Mouse (Mus musculus) ovary, adult 10 weeks (tissue): ENCODE measurements around the gene 2310061I04Rik. TPM values are rescaled to one million over a fixed set of nuclear protein-coding genes. Genes with fewer than 3 reads are reported as not detected.

Experiments used
- polyA plus RNA-seq: library from polyadenylated mRNA; stranded (reverse); fragments of 350-450 nt; fragmentation: Illumina TruSeq; extraction: RNeasy Lipid Tissue Mini Kit (QIAGEN cat#74804); gene quantifications from one replicate; pipeline ENCODE4 v1.2.3, GENCODE M21; 2014

Gene 2310061I04Rik
- polyA plus RNA-seq, result 11.3 TPM

GRCm38 (mm10) chr17:35896781-35897643 lies at the start of gene 2310061I04Rik:
TSS of gene 2310061I04Rik (minus strand) at chr17:35897431.

GRCm38 (mm10) chr17:35916297-35917142 lies 19.3 kb upstream of the 2310061I04Rik start, which contains the start of the genes Mrps18b and Ppp1r10:
TSS of gene Mrps18b (minus strand) at chr17:35916389.
TSS of gene Ppp1r10 (plus strand) at chr17:35916434.

GRCm38 (mm10) chr17:35909919-35910369 lies 12.7 kb upstream of the 2310061I04Rik start, which contains the start of gene Atat1:
TSS of gene Atat1 (minus strand) at chr17:35910075.

GRCm38 (mm10) chr17:35879245-35880057 lies 17.8 kb downstream of the 2310061I04Rik start, which contains the start of gene Dhx16:
TSS of gene Dhx16 (plus strand) at chr17:35879819.

GRCm38 (mm10) chr17:35865481-35866280 lies 31.6 kb downstream of the 2310061I04Rik start, which contains the start of gene Ppp1r18:
TSS of gene Ppp1r18 (plus strand) at chr17:35865593.

GRCm38 (mm10) chr17:35861198-35861857 lies 35.9 kb downstream of the 2310061I04Rik start, which contains the start of gene Nrm:
TSS of gene Nrm (plus strand) at chr17:35861318.

Other genes starting within 250 kb of the 2310061I04Rik start
- gene Vars2, start 229.8 kb downstream of the 2310061I04Rik start, polyA plus RNA-seq, result 0.48 TPM
- gene Gtf2h4, start 223.7 kb downstream of the 2310061I04Rik start, polyA plus RNA-seq, result 2.4 TPM
- gene Ddr1, start 192.8 kb downstream of the 2310061I04Rik start, polyA plus RNA-seq, result 7.1 TPM
- gene Ier3, start 75.7 kb downstream of the 2310061I04Rik start, polyA plus RNA-seq, result 7.2 TPM
- gene Flot1, start 74.2 kb downstream of the 2310061I04Rik start, polyA plus RNA-seq, result 6.8 TPM
- gene Tubb5, start 59.1 kb downstream of the 2310061I04Rik start, polyA plus RNA-seq, result 165 TPM
- 27.0 TPM for gene Mdc1, start 55.9 kb downstream of the 2310061I04Rik start, polyA plus RNA-seq
- 4.5 TPM for gene Nrm, start 36.1 kb downstream of the 2310061I04Rik start, polyA plus RNA-seq
- 2.1 TPM for gene Ppp1r18, start 31.8 kb downstream of the 2310061I04Rik start, polyA plus RNA-seq
- 17.6 TPM for gene Dhx16, start 17.6 kb downstream of the 2310061I04Rik start, polyA plus RNA-seq
- gene Atat1, start 12.6 kb upstream of the 2310061I04Rik start, polyA plus RNA-seq, result 8.8 TPM
- gene Mrps18b, start 19.0 kb upstream of the 2310061I04Rik start, polyA plus RNA-seq, result 14.5 TPM
- 47.7 TPM for gene Ppp1r10, start 19.0 kb upstream of the 2310061I04Rik start, polyA plus RNA-seq
- gene Abcf1, start 72.3 kb upstream of the 2310061I04Rik start, polyA plus RNA-seq, result 63.5 TPM
- 1.6 TPM for gene Gnl1, start 82.4 kb upstream of the 2310061I04Rik start, polyA plus RNA-seq
- 4.4 TPM for gene Prr3, start 82.8 kb upstream of the 2310061I04Rik start, polyA plus RNA-seq
- gene H2-T24, start 123.1 kb upstream of the 2310061I04Rik start, polyA plus RNA-seq, result 2.5 TPM
- 2.5 TPM for gene H2-T23, start 135.4 kb upstream of the 2310061I04Rik start, polyA plus RNA-seq
- gene H2-T22, start 145.3 kb upstream of the 2310061I04Rik start, polyA plus RNA-seq, result 8.8 TPM
- gene Gm6034, start 145.5 kb upstream of the 2310061I04Rik start, polyA plus RNA-seq, result not detected
- gene Gm11127, start 160.9 kb upstream of the 2310061I04Rik start, polyA plus RNA-seq, result not detected
- not detected for gene Gm19684, start 224.2 kb upstream of the 2310061I04Rik start, polyA plus RNA-seq
- not detected for gene Gm7030, start 232.0 kb upstream of the 2310061I04Rik start, polyA plus RNA-seq